Mouse (Mus musculus) heart, postnatal 4 days (tissue): ENCODE measurements around the gene Olfr250. TPM values are rescaled to one million over a fixed set of nuclear protein-coding genes. Genes with fewer than 3 reads are reported as not detected.
"Not testable (repeated sequence)": the region's sequence is repeated elsewhere in the genome, so short reads cannot be mapped to it uniquely, and the experiment has no call there.

Experiments used
- DNase-seq: peaks from one replicate; pipeline ENCODE4 v3.0.0; 2021
- total RNA-seq, 2 experiments: library from RNA; stranded (reverse); gene quantifications; 2 replicates each; pipeline ENCODE4 v1.2.3; 2021

Gene Olfr250
- total RNA-seq = not detected

DNA sequence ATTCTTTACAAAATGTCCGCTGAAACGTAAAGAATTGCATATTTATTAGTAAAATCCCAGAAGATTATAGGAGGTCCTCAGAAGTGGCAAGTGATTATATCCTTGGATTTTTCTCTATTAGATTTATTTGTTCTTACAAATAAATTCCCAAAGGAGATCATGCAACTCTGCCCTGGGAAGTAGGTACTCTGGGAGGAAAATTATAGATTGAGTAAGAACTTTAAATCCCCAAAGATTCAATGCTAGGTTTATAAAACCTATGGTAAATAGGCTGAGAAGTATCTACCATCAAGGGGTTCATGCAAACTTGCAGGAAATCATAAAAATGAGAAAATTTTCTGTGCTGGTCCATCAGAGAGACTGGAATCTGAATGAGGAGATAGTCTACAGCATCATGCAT is at the start of gene Olfr250:
Olfr250 (plus strand) TSS at position 301 of the 400 bp plus-strand sequence.
- DNase-seq = no peak

GRCm38 (mm10) chr9:38328760-38329159 is 37.9 kb upstream of the Olfr250 start, which contains the start of gene Olfr25:
TSS of gene Olfr25 (plus strand) at chr9:38329060.
- DNase-seq = no peak

- no peak for DNase-seq
Measured at GRCm38 (mm10) chr9:38348111-38348510, 18.6 kb upstream of the Olfr250 start, which contains the start of gene Olfr898. TSS of gene Olfr898 (plus strand) at chr9:38348411.

DNA sequence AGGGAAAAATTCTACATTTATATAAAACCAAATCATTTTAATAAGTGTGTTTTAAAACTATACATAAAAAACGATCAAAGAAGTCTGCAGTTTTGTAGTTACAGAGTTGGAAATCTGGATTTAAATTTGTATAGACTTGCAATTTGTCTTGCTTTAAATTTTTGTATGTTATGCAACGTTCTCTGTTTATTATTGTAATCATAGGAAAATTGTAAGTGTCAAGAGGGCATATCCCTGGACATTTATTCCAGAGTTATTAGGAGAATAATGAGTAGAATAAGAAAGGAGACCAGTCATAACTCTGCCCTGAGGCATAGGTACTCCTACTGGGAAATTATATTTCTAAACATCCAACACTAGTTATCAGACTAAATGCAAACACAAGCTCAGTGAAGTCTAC is 10.1 kb downstream of the Olfr250 start, which contains the start of gene Olfr251:
Olfr251 (plus strand) TSS at position 301 of the 400 bp plus-strand sequence.
- no peak for DNase-seq

DNA sequence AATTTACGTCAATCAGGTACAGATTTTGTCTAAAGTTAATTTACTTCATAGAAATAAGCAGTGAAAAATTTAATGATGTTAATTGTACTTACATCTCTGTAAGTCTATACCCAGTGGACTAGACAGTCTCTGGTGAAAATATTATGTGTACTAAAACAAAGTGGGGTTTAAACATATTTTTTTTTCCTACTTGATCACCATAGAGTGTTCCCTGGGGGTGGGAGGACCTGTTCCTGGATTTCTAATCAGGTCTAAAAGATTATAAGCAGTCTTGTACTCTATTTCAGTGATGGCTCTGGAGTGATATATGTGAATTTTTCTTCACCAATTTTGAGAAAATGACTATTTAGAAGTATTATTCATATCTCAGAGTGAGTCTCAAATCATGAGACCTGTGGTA is 34.7 kb downstream of the Olfr250 start, which contains the start of gene Olfr147:
Olfr147 (plus strand) TSS at position 301 of the 400 bp plus-strand sequence.
- no peak for DNase-seq

DNA sequence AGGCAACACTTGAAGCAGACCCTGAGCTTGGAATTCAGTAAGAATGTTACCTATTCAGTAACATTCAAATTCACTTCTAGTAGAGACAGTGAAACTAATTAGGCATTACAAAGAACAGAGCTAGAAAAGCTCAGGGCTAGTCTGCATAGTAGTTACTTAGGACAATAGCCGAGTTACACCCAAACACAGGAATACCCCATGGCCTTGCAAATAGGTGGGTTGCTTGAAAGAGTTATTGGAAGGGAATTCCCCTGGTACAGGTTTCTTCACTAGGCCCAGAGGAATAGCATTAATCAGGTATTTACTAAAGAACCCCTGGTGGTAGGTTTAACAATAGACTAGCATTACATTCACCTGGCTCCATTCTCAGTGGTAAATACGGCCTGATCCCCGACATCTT is 40.8 kb downstream of the Olfr250 start:
- not testable (repeated sequence) for DNase-seq

GRCm38 (mm10) chr9:38413502-38413901 is 46.8 kb downstream of the Olfr250 start:
- peak; percentile 24 for DNase-seq

Other genes starting within 250 kb of the Olfr250 start
- gene Olfr890, start 224.4 kb upstream of the Olfr250 start, total RNA-seq = not detected
- not detected for gene Olfr891, start 186.1 kb upstream of the Olfr250 start, total RNA-seq
- gene Olfr893, start 158.5 kb upstream of the Olfr250 start, total RNA-seq = not detected
- not detected for gene Olfr894, start 148.8 kb upstream of the Olfr250 start, total RNA-seq
- gene Olfr143, start 114.1 kb upstream of the Olfr250 start, total RNA-seq = not detected
- not detected for gene Olfr895, start 99.0 kb upstream of the Olfr250 start, total RNA-seq
- gene Olfr896-ps1, start 75.8 kb upstream of the Olfr250 start, total RNA-seq = not detected
- gene Olfr25, start 37.8 kb upstream of the Olfr250 start, total RNA-seq = not detected
- not detected for gene Olfr898, start 18.5 kb upstream of the Olfr250 start, total RNA-seq
- not detected for gene Olfr251, start 10.2 kb downstream of the Olfr250 start, total RNA-seq
- gene Olfr147, start 34.8 kb downstream of the Olfr250 start, total RNA-seq = not detected
- gene Olfr901, start 62.6 kb downstream of the Olfr250 start, total RNA-seq = not detected
- gene Olfr902, start 80.8 kb downstream of the Olfr250 start, total RNA-seq = not detected
- gene Olfr904, start 96.2 kb downstream of the Olfr250 start, total RNA-seq = not detected
- gene Olfr905, start 104.2 kb downstream of the Olfr250 start, total RNA-seq = not detected
- not detected for gene Olfr906, start 120.2 kb downstream of the Olfr250 start, total RNA-seq
- not detected for gene Olfr907, start 128.9 kb downstream of the Olfr250 start, total RNA-seq
- not detected for gene Olfr911-ps1, start 154.7 kb downstream of the Olfr250 start, total RNA-seq
- gene Olfr910, start 171.0 kb downstream of the Olfr250 start, total RNA-seq = not detected
- not detected for gene Olfr912, start 213.3 kb downstream of the Olfr250 start, total RNA-seq
- gene Olfr913, start 225.9 kb downstream of the Olfr250 start, total RNA-seq = not detected
- gene Olfr914, start 238.2 kb downstream of the Olfr250 start, total RNA-seq = not detected